Mouse (Mus musculus): ENCODE data around the gene Hint1.

Hint1 gene

DNA sequence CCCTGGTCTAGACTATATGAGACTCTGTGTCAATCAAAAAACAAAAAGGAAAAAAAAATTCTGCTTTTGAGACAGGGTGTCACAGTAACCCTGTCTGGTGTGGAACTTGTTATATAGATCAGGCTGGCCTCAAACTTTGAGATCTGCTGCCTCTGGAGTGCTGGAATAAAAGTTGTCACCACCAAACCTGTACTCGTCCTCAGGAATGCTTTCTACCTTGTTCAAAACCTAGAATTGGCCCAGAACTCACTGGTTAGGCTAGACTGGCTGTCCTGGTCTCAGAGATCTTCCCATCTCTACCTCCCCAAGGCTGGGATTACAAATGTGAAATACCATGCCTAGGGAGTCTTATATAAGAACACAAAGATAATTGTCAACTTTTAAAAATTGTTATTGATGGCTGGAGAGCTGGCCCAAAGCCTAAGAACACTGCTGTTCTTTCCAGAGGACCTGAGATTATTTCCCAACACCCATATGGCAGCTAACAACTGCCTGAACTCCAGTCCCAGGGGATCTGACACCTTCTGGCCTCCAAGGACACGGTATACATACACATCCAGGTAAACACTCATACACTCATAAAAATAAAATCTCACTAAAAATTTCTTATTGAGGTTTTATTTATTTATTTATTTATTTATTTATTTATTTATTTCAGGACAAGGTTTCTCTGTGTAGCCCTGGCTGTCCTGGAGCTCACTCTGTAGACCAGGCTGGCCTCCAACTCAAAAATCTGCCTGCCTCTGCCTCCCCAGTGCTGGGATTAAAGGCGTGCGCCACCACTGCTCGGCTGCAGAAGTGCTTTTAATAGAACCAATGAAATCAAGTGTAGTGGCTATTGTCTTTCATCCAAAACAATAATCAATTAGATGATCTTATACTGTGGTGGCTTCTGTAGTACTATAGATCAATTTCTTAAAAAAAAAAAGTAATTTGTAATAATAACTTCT lies 4.4 kb upstream of the Hint1 start:
- no peak for DNase-seq (ENCODE audit: low spot score in 2 of 2)

GRCm38 (mm10) chr11:54862621-54863520 lies 3.3 kb upstream of the Hint1 start:
- peak in 1 of 2 experiments; percentile 49 for DNase-seq (ENCODE audit: low spot score in 2 of 2)

- no peak for DNase-seq (ENCODE audit: low spot score in 2 of 2)
Observed at GRCm38 (mm10) chr11:54865330-54866085, 675 bp upstream of the Hint1 start.

DNA sequence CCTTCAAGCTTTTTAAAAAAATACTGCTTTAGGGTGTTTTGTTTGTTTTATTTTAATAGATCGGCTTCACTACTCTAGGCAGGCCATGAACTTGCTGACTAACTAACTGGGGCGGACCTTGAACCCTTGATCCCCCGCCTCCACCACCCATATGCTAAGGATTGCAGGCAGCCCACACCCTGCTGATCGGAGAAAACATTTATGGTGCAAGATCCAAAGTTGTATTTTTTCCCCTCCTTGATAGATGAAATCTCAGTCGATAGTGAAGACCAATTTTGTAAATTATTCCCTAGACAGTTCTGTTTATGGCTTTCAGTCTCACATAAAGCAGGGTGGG lies 834 bp downstream of the Hint1 start:
- no peak for DNase-seq (ENCODE audit: low spot score in 2 of 2)

DNA sequence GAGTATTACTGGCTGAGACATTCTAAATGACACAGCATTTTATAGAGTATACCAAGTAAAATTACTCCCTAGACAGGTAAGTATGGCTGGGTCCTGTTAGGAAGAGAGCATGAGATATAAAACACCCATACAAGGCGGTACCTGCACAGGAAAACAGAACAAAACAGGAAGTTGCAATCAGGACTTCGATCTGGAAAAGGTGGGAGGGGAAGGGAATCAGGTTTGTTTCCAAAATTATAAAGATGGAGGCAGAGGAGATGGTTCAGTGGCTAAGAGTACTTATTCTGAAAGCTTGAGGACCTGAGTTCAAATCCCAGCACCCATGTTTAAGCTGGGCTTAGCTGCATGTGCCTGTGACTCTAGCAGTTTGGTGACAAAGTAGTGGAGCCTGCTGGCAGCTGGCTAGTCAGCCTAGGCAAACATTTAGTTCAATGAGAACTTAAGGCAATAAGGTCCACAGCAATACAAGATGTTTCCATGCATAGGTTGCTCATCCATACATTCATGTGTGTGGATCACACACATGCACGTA lies 1.8 kb downstream of the Hint1 start:
- no peak for DNase-seq (ENCODE audit: low spot score in 2 of 2)

- DNase-seq (ENCODE audit: low spot score in 2 of 2) = no peak
Observed at GRCm38 (mm10) chr11:54868445-54868844, 2.3 kb downstream of the Hint1 start.

- DNase-seq (ENCODE audit: low spot score in 2 of 2) = no peak
Observed at GRCm38 (mm10) chr11:54869318-54869717, 3.1 kb downstream of the Hint1 start.

- no peak for DNase-seq (ENCODE audit: low spot score in 2 of 2)
Observed at GRCm38 (mm10) chr11:54871831-54872537, 5.8 kb downstream of the Hint1 start.

GRCm38 (mm10) chr11:54876031-54876430 lies 9.8 kb downstream of the Hint1 start:
- no peak for DNase-seq (ENCODE audit: low spot score in 2 of 2)

DNA sequence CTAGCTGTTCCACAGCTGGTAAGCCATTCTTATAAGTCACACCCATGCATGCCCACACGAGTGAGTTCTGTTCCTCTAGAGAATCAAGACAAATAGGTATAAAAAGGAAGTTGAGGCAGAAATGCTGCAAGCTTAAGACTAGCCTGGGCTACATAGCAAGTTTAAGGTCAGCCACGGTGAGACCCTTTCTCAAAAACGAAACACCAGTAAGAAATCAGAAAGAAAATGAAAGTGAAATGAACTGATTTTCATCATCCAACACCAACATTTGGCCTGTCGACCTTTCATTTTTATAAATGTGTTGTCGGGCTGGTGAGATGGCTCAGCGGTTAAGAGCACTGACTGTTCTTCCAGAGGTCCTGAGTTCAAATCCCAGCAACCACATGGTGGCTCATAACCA lies 12.7 kb downstream of the Hint1 start:
- DNase-seq (ENCODE audit: low spot score in 2 of 2) = no peak

DNA sequence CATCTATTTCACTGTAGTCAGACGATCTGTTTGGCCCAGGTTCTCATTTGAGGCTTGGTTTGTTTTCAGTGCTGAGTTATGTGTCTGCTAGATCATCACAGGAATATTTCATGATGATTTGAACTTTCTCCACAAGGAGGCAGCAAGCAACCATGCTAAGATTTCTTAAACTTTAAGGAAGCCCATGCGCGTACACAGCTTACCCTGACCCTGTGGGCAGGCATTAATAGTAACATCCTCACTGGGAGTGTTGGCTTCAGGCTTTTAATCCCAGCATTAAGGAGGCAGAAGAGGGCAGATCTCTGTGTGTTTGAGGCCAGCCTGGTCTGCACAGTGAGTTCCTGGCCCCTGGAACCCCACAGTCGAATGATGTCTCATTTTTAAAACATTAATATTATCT lies 13.3 kb downstream of the Hint1 start:
- DNase-seq (ENCODE audit: low spot score in 2 of 2) = peak in 1 of 2 experiments; percentile 50

- DNase-seq (ENCODE audit: low spot score in 2 of 2) = no peak
Observed at GRCm38 (mm10) chr11:54879922-54880321, 13.7 kb downstream of the Hint1 start.

DNA sequence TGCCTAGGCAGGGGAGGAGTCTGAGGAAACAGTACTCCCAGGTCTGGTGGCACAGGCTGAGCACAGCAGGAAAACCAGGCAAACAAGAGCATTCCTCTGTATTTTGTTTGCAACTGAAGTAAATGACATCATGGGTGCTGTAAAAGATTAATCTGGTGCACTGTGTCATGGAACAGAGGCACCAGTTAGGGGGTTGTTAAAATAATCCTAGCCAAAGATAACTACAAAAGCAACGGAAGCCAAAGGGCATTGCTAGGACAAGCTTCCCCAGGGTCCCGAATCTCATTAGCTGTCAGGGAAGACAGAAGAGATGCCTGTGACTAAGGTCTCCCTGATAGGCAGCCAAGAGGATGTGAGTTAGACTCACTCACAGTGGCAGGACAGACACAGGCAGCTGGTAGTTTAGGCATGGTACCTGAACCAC lies 14.9 kb downstream of the Hint1 start:
- DNase-seq (ENCODE audit: low spot score in 2 of 2) = no peak

- DNase-seq (ENCODE audit: low spot score in 2 of 2) = no peak
Observed at GRCm38 (mm10) chr11:54882671-54883070, 16.5 kb downstream of the Hint1 start.

DNA sequence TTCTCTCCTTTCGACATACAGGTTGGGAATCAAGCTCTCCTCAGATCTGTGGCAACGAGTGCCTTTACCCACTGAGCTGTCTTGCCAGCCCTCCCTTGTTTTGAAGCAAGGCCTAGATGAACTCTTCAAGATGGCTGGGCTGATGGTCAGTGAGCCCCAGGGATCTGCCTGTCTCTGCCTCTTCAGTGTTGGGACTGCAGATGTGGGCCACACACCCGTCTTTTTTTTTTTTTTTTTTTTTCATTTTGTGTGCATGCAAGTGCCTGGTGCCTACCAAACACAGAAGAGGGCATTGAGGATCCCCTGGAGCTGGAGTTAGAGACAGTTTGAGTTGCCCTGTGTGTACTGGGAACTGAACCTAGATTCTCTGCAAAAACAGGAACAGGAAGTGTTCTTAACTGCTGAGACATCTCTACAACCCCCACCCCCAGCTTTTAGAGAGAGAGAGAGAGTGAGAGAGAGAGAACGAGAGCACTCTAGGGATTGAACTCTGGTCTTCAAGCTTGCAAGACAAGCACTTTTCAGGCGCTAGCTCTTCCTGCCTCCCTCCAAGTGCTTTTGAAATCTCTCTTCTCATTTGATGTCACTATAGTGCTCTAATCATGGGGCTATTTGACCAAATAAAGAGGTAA lies 18.1 kb downstream of the Hint1 start:
- DNase-seq (ENCODE audit: low spot score in 2 of 2) = no peak

GRCm38 (mm10) chr11:54884937-54885336 lies 18.8 kb downstream of the Hint1 start:
- no peak for DNase-seq (ENCODE audit: low spot score in 2 of 2)

DNA sequence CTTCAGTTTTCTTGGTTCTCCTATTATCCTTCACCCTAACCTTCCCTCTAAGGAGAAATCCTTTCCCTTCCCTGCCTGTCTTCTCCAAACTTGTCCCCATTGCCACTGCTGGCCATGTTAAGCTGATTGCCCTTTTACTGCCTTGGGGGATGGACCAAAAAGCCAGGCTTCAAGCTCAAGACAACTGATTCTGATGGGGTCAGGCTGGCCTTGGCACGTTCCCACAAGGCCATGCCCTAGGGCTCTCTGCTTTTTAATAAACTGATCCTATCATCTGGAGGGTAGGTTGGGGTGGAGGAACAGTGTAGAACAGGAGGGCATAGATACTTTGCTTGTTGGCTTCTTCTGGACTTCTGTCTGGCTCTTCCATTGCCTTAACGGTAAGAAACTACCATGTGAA lies 19.2 kb downstream of the Hint1 start:
- no peak for DNase-seq (ENCODE audit: low spot score in 2 of 2)

- DNase-seq (ENCODE audit: low spot score in 2 of 2) = no peak
Observed at GRCm38 (mm10) chr11:54887927-54888326, 21.7 kb downstream of the Hint1 start.

GRCm38 (mm10) chr11:54891341-54891740 lies 25.2 kb downstream of the Hint1 start:
- no peak for DNase-seq (ENCODE audit: low spot score in 2 of 2)

- DNase-seq (ENCODE audit: low spot score in 2 of 2) = no peak
Observed at GRCm38 (mm10) chr11:54892091-54892490, 25.9 kb downstream of the Hint1 start.

Data from thymus, postnatal 10 days (tissue).